Mouse (Mus musculus): ENCODE data around the gene Setd5.

Setd5 gene

GRCm38 (mm10) chr6:113076686-113077516, at the start of gene Setd5:
Setd5 (plus strand) TSS chr6:113077365.
- in situ Hi-C loops (cut with MboI, MseI) = no loop called here

DNA sequence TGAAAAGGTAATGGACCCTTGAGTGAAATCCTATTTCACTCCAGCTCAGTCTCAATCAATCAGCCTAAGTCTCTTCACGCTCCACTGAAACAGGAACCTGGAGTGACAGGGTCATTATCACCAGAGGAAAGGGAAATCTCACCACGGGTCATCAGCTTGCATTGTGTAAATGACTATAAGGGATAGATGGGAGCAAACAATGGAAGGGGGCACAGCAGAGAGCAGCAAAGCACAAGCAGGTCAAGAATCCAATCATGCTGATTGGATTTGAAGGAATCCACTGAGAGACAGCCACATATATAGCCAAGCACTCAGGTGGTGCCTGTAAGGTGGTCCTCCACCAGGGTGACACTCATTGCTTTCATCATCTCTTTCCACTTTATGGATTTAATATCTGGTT, 49.7 kb upstream of the Setd5 start:
- in situ Hi-C loops (cut with MboI, MseI) = no loop called here

- in situ Hi-C loops (cut with MboI, MseI) = no loop called here
Observed at GRCm38 (mm10) chr6:113029006-113029405, 48.2 kb upstream of the Setd5 start.

- in situ Hi-C loops (cut with MboI, MseI) = no loop called here
Observed at GRCm38 (mm10) chr6:113030553-113030952, 46.6 kb upstream of the Setd5 start.

DNA sequence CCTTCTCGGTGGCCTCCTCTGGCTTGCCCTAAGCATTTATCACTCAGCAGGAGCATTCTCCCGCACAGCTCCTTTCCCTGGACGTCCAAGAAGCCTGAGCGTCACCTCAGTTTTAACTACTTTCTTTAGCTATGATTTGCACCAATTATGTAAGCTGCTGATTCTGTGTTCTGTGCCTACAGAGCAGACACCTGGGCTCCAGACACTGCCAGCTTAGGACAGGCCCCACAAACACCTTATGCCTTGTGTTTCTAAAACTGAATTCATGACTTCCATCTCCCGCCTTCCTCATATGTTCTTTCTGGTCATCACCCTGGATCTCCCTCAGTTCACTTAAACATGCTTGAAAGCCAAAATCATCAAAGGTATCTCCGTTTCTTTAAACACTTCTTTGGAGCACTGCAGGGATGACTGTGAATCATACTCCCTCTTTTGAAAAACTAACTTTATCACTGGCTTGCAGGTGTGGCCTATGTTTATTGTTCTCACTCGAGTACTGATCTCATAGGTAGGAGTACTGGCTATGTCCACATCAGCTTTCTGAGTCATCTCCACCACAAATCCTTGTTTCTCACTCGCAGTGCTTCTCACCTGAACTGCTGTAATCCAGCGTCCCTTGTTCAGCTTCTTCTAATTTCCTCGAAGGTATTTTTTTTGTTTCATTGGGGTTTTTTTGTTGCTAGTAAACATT, 46.0 kb upstream of the Setd5 start:
- in situ Hi-C loops (cut with MboI, MseI) = no loop called here

DNA sequence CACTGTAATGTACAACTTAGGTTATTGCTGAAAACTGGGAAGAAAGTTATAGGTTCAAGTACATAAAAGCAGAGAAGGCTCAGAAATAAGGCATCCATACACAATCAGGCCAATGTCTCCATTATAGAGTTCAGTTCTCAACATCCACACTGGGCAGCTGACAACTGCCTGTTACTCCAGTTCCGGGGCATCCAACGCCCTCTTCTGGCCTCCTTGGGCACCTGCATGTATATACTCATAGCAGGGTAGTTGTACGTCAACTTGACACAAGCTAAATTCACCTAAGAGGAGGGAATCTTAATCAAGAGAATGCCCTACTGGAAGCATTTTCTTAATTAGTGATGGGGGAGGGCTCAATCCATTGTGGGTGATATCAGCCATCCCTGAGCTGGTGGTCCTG, 45.0 kb upstream of the Setd5 start:
- in situ Hi-C loops (cut with MboI, MseI) = no loop called here

GRCm38 (mm10) chr6:113033185-113033584, 44.0 kb upstream of the Setd5 start:
- in situ Hi-C loops (cut with MboI, MseI) = no loop called here

DNA sequence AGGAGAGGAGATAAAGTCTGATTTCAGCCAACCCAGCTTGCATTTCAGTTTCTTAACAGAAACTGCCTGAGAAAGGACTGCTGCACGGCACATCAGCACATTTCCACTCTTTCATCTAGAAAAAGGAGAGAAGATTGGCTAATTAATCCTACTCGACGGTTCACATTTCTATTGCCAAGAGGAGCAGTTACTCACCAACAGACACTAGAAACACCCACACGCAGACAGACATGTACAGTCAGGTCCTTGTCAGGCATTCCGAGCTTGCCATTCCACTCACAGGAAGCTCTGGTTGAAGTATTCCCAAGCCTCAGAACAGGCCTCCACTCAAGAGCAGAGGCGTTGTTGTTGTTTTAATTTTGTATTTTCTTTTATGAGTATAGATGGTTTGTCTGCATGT, 42.7 kb upstream of the Setd5 start:
- in situ Hi-C loops (cut with MboI, MseI) = no loop called here

DNA sequence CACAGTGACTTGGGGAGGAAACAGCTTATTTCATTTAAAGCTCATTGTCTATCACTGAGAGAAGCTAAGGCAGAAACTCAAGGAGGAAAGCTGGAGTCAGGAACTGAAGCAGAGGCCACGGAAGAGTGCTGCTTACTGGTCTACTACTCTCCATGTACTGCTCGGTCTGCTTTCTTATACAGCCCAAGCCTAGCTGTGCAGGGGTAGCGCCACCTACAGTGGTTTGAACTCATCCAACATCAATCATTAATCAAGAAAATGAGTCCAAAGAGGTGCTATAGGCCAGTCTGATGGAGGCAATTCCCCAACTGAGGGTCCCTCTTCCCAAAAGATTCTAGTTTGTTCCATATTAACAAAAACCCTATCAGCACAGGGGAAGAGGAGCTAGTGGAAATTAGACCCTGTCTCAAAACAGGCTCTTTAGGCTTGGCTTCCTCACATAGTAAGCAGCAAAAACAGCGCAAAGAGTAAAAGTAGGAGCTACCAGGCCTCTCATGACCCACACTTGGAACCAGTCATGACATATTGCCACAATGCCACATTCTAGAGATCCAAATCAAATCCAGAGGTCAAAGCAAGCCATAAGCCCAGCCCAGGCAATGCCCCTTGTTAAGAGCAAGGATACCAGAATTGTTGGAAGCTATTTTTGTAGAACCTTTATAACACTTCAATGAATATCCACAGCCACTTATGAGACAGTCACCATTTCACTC, 40.5 kb upstream of the Setd5 start:
- in situ Hi-C loops (cut with MboI, MseI) = no loop called here

DNA sequence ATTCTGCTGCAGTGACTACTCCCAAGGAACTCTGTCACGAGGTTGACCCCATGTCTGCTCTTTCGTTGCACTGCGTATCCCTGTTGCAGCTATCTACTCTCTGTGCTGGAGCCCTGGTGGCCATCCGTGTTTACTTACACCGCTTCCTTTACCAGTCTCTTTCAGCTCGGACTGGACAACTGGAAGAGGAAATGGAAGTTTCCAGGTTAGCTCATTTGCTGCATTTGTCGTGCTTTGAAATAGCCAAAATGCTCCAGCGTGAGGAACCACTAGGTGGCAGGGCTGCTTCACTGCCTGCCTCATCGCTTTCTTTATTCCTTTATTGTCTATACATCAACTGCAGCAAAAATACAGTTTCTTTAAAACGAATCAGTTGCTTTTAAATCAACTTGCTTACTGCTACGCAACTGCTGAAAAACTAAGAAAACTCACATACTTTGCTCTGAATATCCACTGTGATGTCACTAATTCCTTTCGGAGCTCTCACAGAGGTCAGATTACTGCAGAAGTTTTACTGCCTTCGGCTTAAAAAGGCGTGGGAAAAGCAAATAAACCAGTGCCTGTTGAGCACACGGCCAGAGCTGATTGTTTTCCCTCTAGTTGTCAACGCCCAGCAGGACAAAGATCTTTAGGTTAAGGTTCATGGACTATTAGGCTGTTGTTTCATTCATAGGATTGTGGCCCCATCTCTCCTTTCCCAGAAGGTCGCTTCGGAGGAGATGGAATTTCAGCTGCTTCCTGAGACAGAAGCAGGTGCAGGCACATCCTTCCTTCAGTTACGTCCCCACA, 39.0 kb upstream of the Setd5 start:
- in situ Hi-C loops (cut with MboI, MseI) = no loop called here

DNA sequence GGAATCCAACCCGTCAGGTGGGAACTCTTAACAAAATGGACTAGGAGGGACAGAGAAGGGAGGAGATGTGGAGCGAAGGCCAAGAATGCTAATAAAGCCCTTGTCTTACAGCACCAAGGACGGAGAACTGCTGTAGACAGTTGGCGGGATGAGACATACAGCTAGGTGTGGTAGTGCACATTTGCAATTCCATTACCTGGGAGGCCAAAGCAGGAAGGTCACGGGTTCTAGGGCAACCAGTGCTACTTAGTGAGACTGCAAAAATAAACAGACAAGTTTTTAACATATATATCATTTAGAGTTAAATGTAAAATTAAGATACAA, 38.5 kb upstream of the Setd5 start:
- in situ Hi-C loops (cut with MboI, MseI) = no loop called here

DNA sequence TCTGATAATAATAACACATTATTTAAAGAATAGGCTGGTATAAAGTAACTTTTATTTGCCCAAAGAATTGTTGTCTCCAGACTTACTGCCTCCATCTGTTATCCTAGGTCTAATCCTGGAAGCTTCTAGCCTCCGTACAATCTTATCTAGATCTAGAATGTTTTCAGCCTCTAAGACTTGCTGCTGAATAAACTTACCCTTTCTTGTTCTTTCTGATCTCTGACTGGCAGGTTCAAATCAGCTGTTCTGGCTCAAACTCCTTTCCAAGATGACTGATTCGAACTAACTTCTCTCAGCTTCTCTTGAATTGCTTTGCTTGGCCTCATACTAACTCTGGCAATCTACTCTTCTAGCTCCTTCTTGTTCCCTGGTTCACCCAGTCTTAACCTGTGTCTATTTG, 36.8 kb upstream of the Setd5 start:
- in situ Hi-C loops (cut with MboI, MseI) = loop anchor here (10.0 kb wide), 2 partner anchors 194 to 654 kb away; partner anchors contain the start of genes Mtmr14 and Tatdn2

GRCm38 (mm10) chr6:113041215-113041990, 35.8 kb upstream of the Setd5 start:
- in situ Hi-C loops (cut with MboI, MseI) = loop anchor here (10.0 kb wide), 2 partner anchors 193 to 653 kb away; partner anchors contain the start of genes Mtmr14 and Tatdn2

- in situ Hi-C loops (cut with MboI, MseI) = loop anchor here (5.0 to 10.0 kb wide), 3 partner anchors 189 to 649 kb away; partner anchors contain the start of genes Mtmr14 and Tatdn2
Observed at GRCm38 (mm10) chr6:113045575-113045974, 31.6 kb upstream of the Setd5 start.

DNA sequence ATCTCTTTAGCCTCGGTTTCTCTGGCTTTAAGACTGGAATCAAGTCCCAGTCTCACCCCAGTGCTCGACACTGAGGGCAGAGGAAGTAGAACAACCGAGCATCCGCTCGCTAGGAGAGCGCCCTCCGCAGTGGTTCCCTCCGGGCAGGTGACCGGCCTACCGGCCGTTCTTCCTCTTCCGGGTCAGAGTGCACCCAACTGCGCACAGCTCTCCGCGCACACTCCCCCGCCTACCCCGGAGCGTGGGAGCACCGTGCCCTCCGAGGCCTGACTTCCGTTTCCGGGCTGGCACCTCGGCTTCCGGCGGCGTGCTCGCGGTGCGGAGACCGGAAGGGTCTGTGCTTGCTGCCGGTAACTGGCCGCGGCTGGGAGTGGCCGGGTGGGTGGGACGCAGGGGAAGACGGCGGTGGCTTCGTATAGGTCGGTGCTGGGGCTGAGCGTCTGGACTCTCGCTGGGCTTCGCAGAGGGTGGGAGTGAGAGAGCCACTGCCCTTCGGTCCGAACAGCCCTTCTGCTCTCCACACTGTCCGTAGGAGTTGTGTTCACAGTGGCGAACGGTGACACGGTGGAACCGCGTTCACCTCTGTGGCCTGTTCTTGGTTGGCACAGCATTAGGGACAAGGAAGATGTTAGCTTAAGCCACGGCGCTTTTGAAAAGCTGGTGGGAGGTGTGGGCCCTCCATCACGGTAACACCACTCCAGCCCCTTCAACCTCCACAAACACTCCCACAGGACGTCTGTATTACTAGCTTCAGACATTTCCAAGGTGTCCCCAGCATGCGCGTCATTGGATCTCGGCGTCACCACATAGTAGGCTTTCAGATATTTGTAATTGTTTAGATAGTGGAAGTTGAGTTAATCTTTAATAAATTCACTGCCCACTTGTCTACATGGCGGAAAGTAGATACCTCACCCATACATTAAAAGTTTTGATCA, 30.9 kb upstream of the Setd5 start, which contains the start of gene Thumpd3:
Gene Thumpd3, plus strand, starts transcription at position 185 of the 935 bp plus-strand sequence.
- in situ Hi-C loops (cut with MboI, MseI) = loop anchor here (5.0 to 10.0 kb wide), 3 partner anchors 188 to 648 kb away; partner anchors contain the start of genes Mtmr14 and Tatdn2

- in situ Hi-C loops (cut with MboI, MseI) = loop anchor here (5.0 to 10.0 kb wide), 3 partner anchors 188 to 648 kb away; partner anchors contain the start of genes Mtmr14 and Tatdn2
Observed at GRCm38 (mm10) chr6:113047016-113047746, 30.0 kb upstream of the Setd5 start.

GRCm38 (mm10) chr6:113048371-113048770, 28.8 kb upstream of the Setd5 start:
- in situ Hi-C loops (cut with MboI, MseI) = loop anchor here (5.0 to 10.0 kb wide), 3 partner anchors 186 to 646 kb away; partner anchors contain the start of genes Mtmr14 and Tatdn2

GRCm38 (mm10) chr6:113049159-113049558, 28.0 kb upstream of the Setd5 start:
- in situ Hi-C loops (cut with MboI, MseI) = loop anchor here (5.0 to 10.0 kb wide), 3 partner anchors 186 to 646 kb away; partner anchors contain the start of genes Mtmr14 and Tatdn2

All from regulatory T cell (primary cell).